Comparison of ENCODE assay signal across 8 mouse cellular contexts in the genomic region with DNA sequence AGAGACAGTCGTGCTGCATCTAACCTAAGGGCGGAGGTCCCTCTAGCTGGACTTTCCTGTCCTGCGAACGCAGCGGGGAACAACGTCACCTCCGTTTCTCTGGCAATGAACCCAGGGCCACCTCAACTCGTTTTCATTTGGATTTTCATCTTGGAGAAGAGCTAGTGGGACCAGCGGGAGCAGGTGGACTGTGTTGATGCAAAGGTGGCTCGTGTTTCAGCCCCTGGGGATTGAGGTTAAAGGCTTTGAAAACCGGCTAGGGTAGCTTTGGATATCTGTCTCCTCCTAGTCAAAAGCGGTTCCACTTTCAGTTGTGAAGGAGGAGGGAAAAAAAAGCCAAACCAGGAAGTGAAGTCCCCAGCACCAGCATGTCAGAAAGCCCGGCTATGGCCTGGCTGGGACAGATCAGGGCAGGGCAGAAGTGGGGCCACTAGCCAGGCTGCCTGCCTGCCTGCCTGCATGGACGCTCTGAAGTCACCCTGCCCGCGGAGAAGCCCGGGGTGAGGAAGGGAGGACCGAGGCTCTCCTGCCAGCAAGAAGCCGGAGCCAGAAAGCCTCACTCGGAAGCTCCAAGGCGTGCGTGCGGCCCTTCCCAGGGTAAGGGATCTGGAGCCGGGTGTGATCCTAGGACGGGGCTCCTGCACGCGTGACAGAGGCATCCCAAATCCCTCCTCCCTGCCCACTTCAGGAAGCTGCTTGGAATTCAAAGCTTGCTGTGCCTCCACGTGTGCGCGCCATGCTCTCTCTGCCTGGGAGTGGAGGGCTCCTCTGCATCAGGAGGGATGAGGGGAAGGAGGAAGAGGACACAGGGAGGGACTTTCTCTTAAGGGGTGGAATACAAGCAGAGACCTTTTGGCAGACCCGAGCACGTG. TPM values are rescaled to one million over a fixed set of nuclear protein-coding genes. Genes with fewer than 3 reads are reported as not detected.
A peak's percentile ranks its signal among the peaks of the same experiment; 100 is the strongest.
DNase-seq lines count a peak whose midpoint lies in the region; ATAC-seq and TF ChIP-seq lines count a peak whose summit lies in the region.

No protein-coding gene starts in this region.

- DNase-seq in c-Kit-positive CD71-negative TER-119-negative erythroid progenitor cells, embryonic 14.5 days (ENCODE audit: low read depth): peak; percentile 54
- peak; percentile 74 for DNase-seq in forebrain, embryonic 11.5 days (ENCODE audit: low spot score)
- peak; percentile 85 for DNase-seq in heart, postnatal 0 days (ENCODE audit: low spot score)
- peak; percentile 63 to 78 for DNase-seq in kidney, postnatal 36 days
- DNase-seq in liver, postnatal 0 days: peak; percentile 72

- under 1% methylated on average over 32 of the region's 32 CpGs for WGBS in forebrain, embryonic 11.5 days
- under 1% methylated on average over 32 of the region's 32 CpGs for WGBS in heart, postnatal 0 days
- under 1% methylated on average over 32 of the region's 32 CpGs for WGBS in liver, postnatal 0 days (ENCODE audit: insufficient replicate concordance)
- WGBS in neural tube, embryonic 12.5 days: under 1% methylated on average over 32 of the region's 32 CpGs
- whole genome bisulfite sequencing in stomach, embryonic 16.5 days: under 1% methylated on average over 32 of the region's 32 CpGs

- peak overlapping the region; percentile 59 for H3K27ac ChIP-seq in forebrain, embryonic 11.5 days (ENCODE audit: low read depth, low read length)
- H3K27ac ChIP-seq in heart, postnatal 0 days (ENCODE audit: low read depth): peak overlapping the region; percentile 62
- peak overlapping the region; percentile 92 for H3K27ac ChIP-seq in liver, postnatal 0 days (ENCODE audit: low read depth)
- peak overlapping the region; percentile 32; the same call in 1 of the 2 replicates for H3K27ac ChIP-seq in neural tube, embryonic 12.5 days
- H3K27ac ChIP-seq in stomach, embryonic 16.5 days (ENCODE audit: low read length): peak overlapping the region; percentile 93

- H3K27me3 ChIP-seq in E14TG2a.4 (ENCODE audit: insufficient read depth, low read length): peaks cover 13% of the 10 kb centered on the region; the same call in 1 of the 2 replicates
- H3K27me3 ChIP-seq in forebrain, embryonic 11.5 days (ENCODE audit: control insufficient read depth, insufficient read depth, low read length): no peaks in the 10 kb centered on the region
- H3K27me3 ChIP-seq in heart, postnatal 0 days (ENCODE audit: control insufficient read depth, insufficient read depth, low read length): no peaks in the 10 kb centered on the region
- no peaks in the 10 kb centered on the region for H3K27me3 ChIP-seq in liver, postnatal 0 days (ENCODE audit: insufficient read depth, low read length)
- no peaks in the 10 kb centered on the region for H3K27me3 ChIP-seq in neural tube, embryonic 12.5 days (replicated peaks)
- H3K27me3 ChIP-seq in stomach, embryonic 16.5 days (ENCODE audit: control insufficient read depth, insufficient read depth, low read length): no peaks in the 10 kb centered on the region

- H3K9me3 ChIP-seq in E14TG2a.4 (ENCODE audit: low read length): peaks cover 8% of the 10 kb centered on the region
- H3K9me3 ChIP-seq in forebrain, embryonic 11.5 days (ENCODE audit: control insufficient read depth, low read length): no peaks in the 10 kb centered on the region
- H3K9me3 ChIP-seq in heart, postnatal 0 days (replicated peaks; ENCODE audit: control insufficient read depth, low read length): no peaks in the 10 kb centered on the region
- H3K9me3 ChIP-seq in liver, postnatal 0 days (ENCODE audit: low read length): no peaks in the 10 kb centered on the region
- no peaks in the 10 kb centered on the region for H3K9me3 ChIP-seq in neural tube, embryonic 12.5 days
- H3K9me3 ChIP-seq in stomach, embryonic 16.5 days (replicated peaks; ENCODE audit: control insufficient read depth, low read length): no peaks in the 10 kb centered on the region

- peak overlapping the region; percentile 83 for H3K9ac ChIP-seq in forebrain, embryonic 11.5 days (ENCODE audit: low read length)
- H3K9ac ChIP-seq in heart, postnatal 0 days (replicated peaks; ENCODE audit: low read depth, low read length): peak overlapping the region; percentile 54
- H3K9ac ChIP-seq in liver, postnatal 0 days (replicated peaks): peak overlapping the region; percentile 75
- peak overlapping the region; percentile 69 for H3K9ac ChIP-seq in neural tube, embryonic 12.5 days
- H3K9ac ChIP-seq in stomach, embryonic 16.5 days (ENCODE audit: low read length): peak overlapping the region; percentile 83

- peak; percentile 71 for ATAC-seq in forebrain, embryonic 11.5 days (replicated peaks; ENCODE audit: low FRiP score)
- ATAC-seq in heart, postnatal 0 days (ENCODE audit: insufficient read depth, low read depth): peak; percentile 76
- peak; percentile 44 for ATAC-seq in liver, postnatal 0 days
- peak; percentile 78 for ATAC-seq in neural tube, embryonic 12.5 days (ENCODE audit: low FRiP score, low read depth)
- peak; percentile 59 for ATAC-seq in stomach, embryonic 16.5 days (ENCODE audit: insufficient read depth, low FRiP score)

- H3K4me1 ChIP-seq in E14TG2a.4 (replicated peaks; ENCODE audit: low read depth, low read length): peaks cover 62% of the 10 kb centered on the region
- H3K4me1 ChIP-seq in forebrain, embryonic 11.5 days (replicated peaks; ENCODE audit: control insufficient read depth, insufficient read depth, low read length): peaks cover 5% of the 10 kb centered on the region; the same call in 1 of the 2 replicates
- H3K4me1 ChIP-seq in heart, postnatal 0 days (ENCODE audit: control insufficient read depth, insufficient read depth): peaks cover 9% of the 10 kb centered on the region; the same call in 1 of the 2 replicates
- H3K4me1 ChIP-seq in liver, postnatal 0 days (ENCODE audit: insufficient read depth): peaks cover 52% of the 10 kb centered on the region
- peaks cover 12% of the 10 kb centered on the region for H3K4me1 ChIP-seq in neural tube, embryonic 12.5 days
- peaks cover 10% of the 10 kb centered on the region for H3K4me1 ChIP-seq in stomach, embryonic 16.5 days (ENCODE audit: control insufficient read depth, insufficient read depth, low read length)

- H3K4me3 ChIP-seq in E14TG2a.4 (replicated peaks; ENCODE audit: low read length): peak overlapping the region; percentile 81
- H3K4me3 ChIP-seq in forebrain, embryonic 11.5 days (ENCODE audit: low read depth, low read length): peak overlapping the region; percentile 48
- H3K4me3 ChIP-seq in heart, postnatal 0 days (ENCODE audit: low read depth, low read length): peak overlapping the region; percentile 55
- H3K4me3 ChIP-seq in liver, postnatal 0 days (ENCODE audit: low read depth, low read length): peak overlapping the region; percentile 67
- H3K4me3 ChIP-seq in neural tube, embryonic 12.5 days: peak overlapping the region; percentile 53
- H3K4me3 ChIP-seq in stomach, embryonic 16.5 days (replicated peaks; ENCODE audit: low read length): peak overlapping the region; percentile 59

- H3K36me3 ChIP-seq in E14TG2a.4 (ENCODE audit: insufficient read depth, low read length): no peaks in the 10 kb centered on the region
- H3K36me3 ChIP-seq in forebrain, embryonic 11.5 days (ENCODE audit: control insufficient read depth, insufficient read depth, low read length): no peaks in the 10 kb centered on the region
- H3K36me3 ChIP-seq in heart, postnatal 0 days (replicated peaks; ENCODE audit: control insufficient read depth, insufficient read depth, low read length): no peaks in the 10 kb centered on the region
- H3K36me3 ChIP-seq in liver, postnatal 0 days (replicated peaks; ENCODE audit: insufficient read depth, low read length): 0 out of 2 replicates have a peak, but pooled peaks cover 2% of the 10 kb centered on the region
- H3K36me3 ChIP-seq in neural tube, embryonic 12.5 days: no peaks in the 10 kb centered on the region
- H3K36me3 ChIP-seq in stomach, embryonic 16.5 days (ENCODE audit: control insufficient read depth, insufficient read depth, low read length): no peaks in the 10 kb centered on the region

- no peak for TF ChIP-seq EP300 in heart, postnatal 0 days (IDR thresholded peaks at IDR 0.05; ENCODE audit: low read depth)
- 0 out of 2 replicates have a peak, but pooled peaks have one; percentile 49 for TF ChIP-seq EP300 in liver, postnatal 0 days (IDR thresholded peaks at IDR 0.05; ENCODE audit: low read depth)

- no peak for TF ChIP-seq CTCF in E14TG2a.4 (conservative IDR thresholded peaks at IDR 0.05; ENCODE audit: low read length)
- no peak for TF ChIP-seq CTCF in heart, postnatal 0 days (IDR thresholded peaks at IDR 0.05; ENCODE audit: low read depth)
- no peak for TF ChIP-seq CTCF in liver, postnatal 0 days (IDR thresholded peaks at IDR 0.05; ENCODE audit: low read depth)

- peak overlapping the region; percentile 69 for H3K4me2 ChIP-seq in forebrain, embryonic 11.5 days (ENCODE audit: low read depth, low read length, severe bottlenecking)
- H3K4me2 ChIP-seq in heart, postnatal 0 days (ENCODE audit: low read depth, low read length): peak overlapping the region; percentile 89
- H3K4me2 ChIP-seq in liver, postnatal 0 days (ENCODE audit: low read depth, low read length): peak overlapping the region; percentile 86
- peak overlapping the region; percentile 96 for H3K4me2 ChIP-seq in neural tube, embryonic 12.5 days (replicated peaks)
- peak overlapping the region; percentile 91 for H3K4me2 ChIP-seq in stomach, embryonic 16.5 days (ENCODE audit: low read depth, low read length)

RNA-seq across cellular contexts. Expression of a gene that starts 2.1 kb away (rescaled TPM):
- polyA plus RNA-seq in forebrain, embryonic 11.5 days (2014; fragmentation: Nextera tagmentation; extraction: Ambion mirVana): 19.7 and 20.9 TPM in 2 replicates
- 14.7 and 28.1 TPM in 2 replicates for total RNA-seq in heart, postnatal 0 days (2014; rRNA removed; ENCODE audit: low replicate concordance)
- polyA plus RNA-seq in heart, postnatal 0 days (2015; fragmentation: Nextera tagmentation; extraction: Ambion mirVana): 15.0 and 15.8 TPM in 2 replicates
- polyA plus RNA-seq in liver, postnatal 0 days (2015; fragmentation: Nextera tagmentation; extraction: Ambion mirVana): 397 and 414 TPM in 2 replicates
- 17.4 and 20.3 TPM in 2 replicates for polyA plus RNA-seq in neural tube, embryonic 12.5 days (2016; fragmentation: Nextera tagmentation; extraction: Ambion mirVana)
- polyA plus RNA-seq in stomach, embryonic 16.5 days (2015; fragmentation: Nextera tagmentation; extraction: Ambion mirVana): 145 and 151 TPM in 2 replicates

RNA-seq across cellular contexts. Expression of a gene that starts 12.8 kb away (rescaled TPM):
- polyA plus RNA-seq in forebrain, embryonic 11.5 days (2014; fragmentation: Nextera tagmentation; extraction: Ambion mirVana): not detected in 2 replicates
- total RNA-seq in heart, postnatal 0 days (2014; rRNA removed; ENCODE audit: low replicate concordance): not detected in 2 replicates
- polyA plus RNA-seq in heart, postnatal 0 days (2015; fragmentation: Nextera tagmentation; extraction: Ambion mirVana): not detected in 2 replicates
- polyA plus RNA-seq in liver, postnatal 0 days (2015; fragmentation: Nextera tagmentation; extraction: Ambion mirVana): 0.02 TPM in 1 of 2 replicates, not detected in the other
- polyA plus RNA-seq in neural tube, embryonic 12.5 days (2016; fragmentation: Nextera tagmentation; extraction: Ambion mirVana): not detected in 2 replicates
- 0.05 and 0.11 TPM in 2 replicates for polyA plus RNA-seq in stomach, embryonic 16.5 days (2015; fragmentation: Nextera tagmentation; extraction: Ambion mirVana)

Comparison
In these comparisons a context has a peak if more than half of its experiments do, and no peak if none do; other contexts are left out.
1. Peak in every context shown above with its lines: DNase-seq, ATAC-seq, H3K4me3 ChIP-seq and H3K27ac ChIP-seq.
2. H3K27ac ChIP-seq: peak in every context shown above with its lines; median percentile 93 in stomach, embryonic 16.5 days; 92 in liver, postnatal 0 days; 62 in heart, postnatal 0 days; 59 in forebrain, embryonic 11.5 days; 32 in neural tube, embryonic 12.5 days.